In genomic region chr16:50251417-50251975, GRCm38 (mm10) we compare ENCODE assay signal across 18 mouse cellular contexts.
DNase-seq lines count a peak whose midpoint lies in the region; ATAC-seq and TF ChIP-seq lines count a peak whose summit lies in the region.
"Had no signal": no experiment of that assay in that cellular context is flagged by ENCODE, and none has a peak within 500 bp of the region (broad histone marks: within the 10 kb centered on the region; RNA-seq: fewer than 3 reads in every experiment).

No protein-coding gene starts in this region.

- no peak for ATAC-seq in lung, postnatal 0 days
- ATAC-seq: forebrain, embryonic 16.5 days; hindbrain, postnatal 0 days had no signal

- H3K36me3 ChIP-seq in lung, postnatal 0 days (ENCODE audit: insufficient read depth, low read length), result no peaks in the 10 kb centered on the region
- H3K36me3 ChIP-seq: forebrain, embryonic 12.5 days; hindbrain, embryonic 13.5 days had no signal

- peak; percentile 12 to 16 for DNase-seq in cerebellum, postnatal 10 days
- DNase-seq in cerebellum, adult 8-10 months, result no peak
- peak; percentile 11 for DNase-seq in kidney, postnatal 10 days
- DNase-seq in kidney, adult 9 months, result no peak
- no peak for DNase-seq in lung, postnatal 0 days (ENCODE audit: low spot score)
- no peak for DNase-seq in lung, postnatal 10 days
- peak; percentile 78 for DNase-seq in gonadal fat pad, adult 2 months (ENCODE audit: low read depth)
- no peak for DNase-seq in layer of hippocampus, postnatal 10 days (ENCODE audit: low spot score in 2 of 2)
- DNase-seq: adrenal gland, adult 2 months; cerebellum, adult 11-12 months; gastrocnemius, postnatal 14 days; heart, postnatal 10 days had no signal

- H3K27ac ChIP-seq in lung, postnatal 0 days (ENCODE audit: low read length), result no peak overlapping the region
- H3K27ac ChIP-seq: embryonic facial prominence, embryonic 12.5 days; forebrain, embryonic 12.5 days; heart, embryonic 10.5 days; hindbrain, embryonic 13.5 days; hindbrain, postnatal 0 days had no signal

- 0 out of 2 replicates have a peak, but pooled peaks have one; percentile 19 for TF ChIP-seq EP300 in lung, postnatal 0 days (IDR thresholded peaks at IDR 0.05)

- H3K9me3 ChIP-seq in lung, postnatal 0 days (ENCODE audit: low read length), result no peaks in the 10 kb centered on the region
- H3K9me3 ChIP-seq: embryonic facial prominence, embryonic 12.5 days; forebrain, embryonic 12.5 days; heart, embryonic 10.5 days; hindbrain, embryonic 13.5 days had no signal

- H3K9ac ChIP-seq in lung, postnatal 0 days (replicated peaks; ENCODE audit: low read depth), result no peak overlapping the region
- H3K9ac ChIP-seq: embryonic facial prominence, embryonic 12.5 days; forebrain, embryonic 12.5 days; hindbrain, embryonic 13.5 days had no signal

- H3K4me1 ChIP-seq in lung, postnatal 0 days (ENCODE audit: insufficient read depth, low read depth, low read length), result no peaks in the 10 kb centered on the region
- H3K4me1 ChIP-seq: embryonic facial prominence, embryonic 12.5 days; forebrain, embryonic 12.5 days; heart, embryonic 10.5 days; hindbrain, embryonic 13.5 days had no signal

- H3K4me2 ChIP-seq in lung, postnatal 0 days (replicated peaks; ENCODE audit: low read depth, low read length), result no peak overlapping the region
- H3K4me2 ChIP-seq: embryonic facial prominence, embryonic 12.5 days; forebrain, embryonic 12.5 days; hindbrain, embryonic 13.5 days had no signal

- H3K27me3 ChIP-seq in lung, postnatal 0 days (replicated peaks; ENCODE audit: insufficient read depth, low read length), result no peaks in the 10 kb centered on the region
- H3K27me3 ChIP-seq: embryonic facial prominence, embryonic 12.5 days; forebrain, embryonic 12.5 days; hindbrain, embryonic 13.5 days had no signal

- H3K4me3 ChIP-seq in lung, postnatal 0 days (ENCODE audit: low read depth, low read length), result no peak overlapping the region
- H3K4me3 ChIP-seq: embryonic facial prominence, embryonic 12.5 days; forebrain, embryonic 12.5 days; heart, embryonic 10.5 days; hindbrain, embryonic 13.5 days had no signal

- TF ChIP-seq CTCF in lung, postnatal 0 days (IDR thresholded peaks at IDR 0.05), result no peak

- WGBS in lung, postnatal 0 days, result 34% methylated on average over 6 of the region's 6 CpGs

Comparison
In these comparisons a context has a peak if more than half of its experiments do, and no peak if none do; other contexts are left out.
1. DNase-seq: peak in cerebellum, postnatal 10 days (2 of 2), kidney, postnatal 10 days (single experiment) and gonadal fat pad, adult 2 months (single experiment); none in cerebellum, adult 8-10 months (single experiment), kidney, adult 9 months (single experiment), lung, postnatal 0 days (single experiment), lung, postnatal 10 days (single experiment) and layer of hippocampus, postnatal 10 days (0 of 2).